Mouse (Mus musculus): ENCODE measurements around the gene Notch4. TPM values are rescaled to one million over a fixed set of nuclear protein-coding genes. Genes with fewer than 3 reads are reported as not detected.

Notch4 gene
- polyA plus RNA-seq, 1 experiment from 2014 or later = 8.7 TPM

- no peak overlapping the region for H3K9ac ChIP-seq
- H3K36me3 ChIP-seq = peaks cover 27% of the 10 kb centered on the region
- H3K27me3 ChIP-seq = no peaks in the 10 kb centered on the region
- H3K9me3 ChIP-seq (replicated peaks) = no peaks in the 10 kb centered on the region
- H3K4me3 ChIP-seq (replicated peaks) = peak overlapping the region; percentile 88; the same call in 1 of the 2 replicates
- peaks cover 65% of the 10 kb centered on the region for H3K4me1 ChIP-seq
- no peak overlapping the region for H3K27ac ChIP-seq
- H3K4me2 ChIP-seq = peak overlapping the region; percentile 81
- no peak for ATAC-seq (replicated peaks; ENCODE audit: low FRiP score)
- WGBS = 88% methylated on average over 12 of the region's 12 CpGs
Observed at GRCm38 (mm10) chr17:34601796-34602195, 37.7 kb downstream of the Notch4 start.

- Histone ChIP-seq H3K27me3 (no peaks in the 10 kb centered on the region), H3K36me3 (peaks cover 32% of the 10 kb centered on the region)
Observed at GRCm38 (mm10) chr17:34603375-34604060, 39.5 kb downstream of the Notch4 start, which contains the start of gene Rnf5. Rnf5 (minus strand) TSS chr17:34603690.

GRCm38 (mm10) chr17:34604061-34604508 lies 40.0 kb downstream of the Notch4 start, which contains the start of gene Agpat1:
Agpat1 (plus strand) TSS chr17:34604262.
- ATAC-seq (replicated peaks; ENCODE audit: low FRiP score) = peak; percentile 91
- no peaks in the 10 kb centered on the region for H3K27me3 ChIP-seq
- peak within 1 kb of the TSS; percentile 96 for H3K27ac ChIP-seq
- peaks cover 65% of the 10 kb centered on the region for H3K4me1 ChIP-seq
- H3K9ac ChIP-seq = peak within 1 kb of the TSS; percentile 96
- peaks cover 32% of the 10 kb centered on the region for H3K36me3 ChIP-seq
- H3K4me3 ChIP-seq (replicated peaks) = peak within 1 kb of the TSS; percentile 88
- under 1% methylated on average over 35 of the region's 35 CpGs for WGBS
- H3K9me3 ChIP-seq (replicated peaks) = no peaks in the 10 kb centered on the region
- H3K4me2 ChIP-seq = peak within 1 kb of the TSS; percentile 85

More at GRCm38 (mm10) chr17:34603375-34604060, 39.5 kb downstream of the Notch4 start, which contains the start of gene Rnf5:
- Histone ChIP-seq H3K9me3 (replicated peaks) (no peaks in the 10 kb centered on the region), H3K4me3 (replicated peaks) (peak within 1 kb of the TSS; percentile 88), H3K9ac (peak within 1 kb of the TSS; percentile 96), H3K4me1 (peaks cover 67% of the 10 kb centered on the region), H3K4me2 (peak within 1 kb of the TSS; percentile 85), H3K27ac (peak within 1 kb of the TSS; percentile 96)
- under 1% methylated on average over 30 of the region's 30 CpGs for WGBS
- ATAC-seq (replicated peaks; ENCODE audit: low FRiP score) = peak; percentile 95

- peak overlapping the region; percentile 96 for H3K27ac ChIP-seq
- peaks cover 31% of the 10 kb centered on the region for H3K36me3 ChIP-seq
- H3K4me3 ChIP-seq (replicated peaks) = peak overlapping the region; percentile 88
- no peak for ATAC-seq (replicated peaks; ENCODE audit: low FRiP score)
- H3K4me1 ChIP-seq = peaks cover 64% of the 10 kb centered on the region
- peak overlapping the region; percentile 85 for H3K4me2 ChIP-seq
- WGBS = 7% methylated on average over 24 of the region's 24 CpGs
- H3K27me3 ChIP-seq = no peaks in the 10 kb centered on the region
- H3K9ac ChIP-seq = peak overlapping the region; percentile 96
- H3K9me3 ChIP-seq (replicated peaks) = no peaks in the 10 kb centered on the region
Observed at GRCm38 (mm10) chr17:34604511-34605237, 40.6 kb downstream of the Notch4 start.

- H3K27ac ChIP-seq = peak overlapping the region; percentile 96
- no peaks in the 10 kb centered on the region for H3K9me3 ChIP-seq (replicated peaks)
- H3K27me3 ChIP-seq = no peaks in the 10 kb centered on the region
- H3K4me1 ChIP-seq = peaks cover 56% of the 10 kb centered on the region
- ATAC-seq (replicated peaks; ENCODE audit: low FRiP score) = peak; percentile 57
- WGBS = 0% methylated on average over 29 of the region's 30 CpGs
- peak overlapping the region; percentile 96 for H3K9ac ChIP-seq
- peak overlapping the region; percentile 88 for H3K4me3 ChIP-seq (replicated peaks)
- peak overlapping the region; percentile 85 for H3K4me2 ChIP-seq
- peaks cover 28% of the 10 kb centered on the region for H3K36me3 ChIP-seq
Observed at GRCm38 (mm10) chr17:34605609-34606008, 41.5 kb downstream of the Notch4 start.

GRCm38 (mm10) chr17:34606186-34607039 lies 42.3 kb downstream of the Notch4 start:
- no peaks in the 10 kb centered on the region for H3K27me3 ChIP-seq
- WGBS = 11% methylated on average over 32 of the region's 32 CpGs
- ATAC-seq (replicated peaks; ENCODE audit: low FRiP score) = no peak
- H3K9ac ChIP-seq = peak overlapping the region; percentile 96
- peak overlapping the region; percentile 88 for H3K4me3 ChIP-seq (replicated peaks)
- peaks cover 28% of the 10 kb centered on the region for H3K36me3 ChIP-seq
- peak overlapping the region; percentile 96 for H3K27ac ChIP-seq
- H3K4me2 ChIP-seq = peak overlapping the region; percentile 85
- H3K4me1 ChIP-seq = peaks cover 54% of the 10 kb centered on the region
- H3K9me3 ChIP-seq (replicated peaks) = no peaks in the 10 kb centered on the region

GRCm38 (mm10) chr17:34607997-34608396 lies 43.9 kb downstream of the Notch4 start:
- H3K9ac ChIP-seq = no peak overlapping the region
- H3K27ac ChIP-seq = peak overlapping the region; percentile 54
- no peak overlapping the region for H3K4me3 ChIP-seq (replicated peaks)
- H3K36me3 ChIP-seq = peaks cover 35% of the 10 kb centered on the region
- peaks cover 40% of the 10 kb centered on the region for H3K4me1 ChIP-seq
- H3K4me2 ChIP-seq = 0 out of 2 replicates have a peak overlapping the region, but pooled peaks have one; percentile 3
- no peak for ATAC-seq (replicated peaks; ENCODE audit: low FRiP score)
- 72% methylated on average over 7 of the region's 7 CpGs for WGBS
- H3K27me3 ChIP-seq = no peaks in the 10 kb centered on the region
- no peaks in the 10 kb centered on the region for H3K9me3 ChIP-seq (replicated peaks)

- no peak overlapping the region for H3K4me2 ChIP-seq
- peaks cover 29% of the 10 kb centered on the region for H3K4me1 ChIP-seq
- WGBS = 90% methylated on average over 8 of the region's 8 CpGs
- ATAC-seq (replicated peaks; ENCODE audit: low FRiP score) = no peak
- no peak overlapping the region for H3K4me3 ChIP-seq (replicated peaks)
- no peaks in the 10 kb centered on the region for H3K27me3 ChIP-seq
- H3K9me3 ChIP-seq (replicated peaks) = no peaks in the 10 kb centered on the region
- H3K36me3 ChIP-seq = peaks cover 64% of the 10 kb centered on the region
- H3K27ac ChIP-seq = no peak overlapping the region
- H3K9ac ChIP-seq = no peak overlapping the region
Observed at GRCm38 (mm10) chr17:34611050-34611449, 47.0 kb downstream of the Notch4 start.

- Histone ChIP-seq H3K4me3 (replicated peaks) (no peak overlapping the region), H3K9ac (no peak overlapping the region), H3K36me3 (peaks cover 75% of the 10 kb centered on the region), H3K27ac (no peak overlapping the region), H3K4me1 (peaks cover 11% of the 10 kb centered on the region), H3K27me3 (no peaks in the 10 kb centered on the region), H3K4me2 (no peak overlapping the region), H3K9me3 (replicated peaks) (no peaks in the 10 kb centered on the region)
- 83% methylated on average over 11 of the region's 11 CpGs for WGBS
- no peak for ATAC-seq (replicated peaks; ENCODE audit: low FRiP score)
Observed at GRCm38 (mm10) chr17:34613054-34613645, 49.1 kb downstream of the Notch4 start.

- ATAC-seq (replicated peaks; ENCODE audit: low FRiP score) = no peak
- WGBS = 89% methylated on average over 10 of the region's 10 CpGs
- Histone ChIP-seq H3K9ac (no peak overlapping the region), H3K4me1 (peaks cover 4% of the 10 kb centered on the region; the same call in 1 of the 2 replicates), H3K4me3 (replicated peaks) (no peak overlapping the region), H3K27ac (no peak overlapping the region), H3K4me2 (no peak overlapping the region), H3K27me3 (no peaks in the 10 kb centered on the region), H3K36me3 (peaks cover 76% of the 10 kb centered on the region), H3K9me3 (replicated peaks) (no peaks in the 10 kb centered on the region)
Observed at GRCm38 (mm10) chr17:34613830-34614229, 49.8 kb downstream of the Notch4 start.

- no peaks in the 10 kb centered on the region for H3K4me1 ChIP-seq
- peaks cover 89% of the 10 kb centered on the region for H3K36me3 ChIP-seq
- H3K27ac ChIP-seq = peak within 1 kb of the TSS; percentile 18; the same call in 1 of the 2 replicates
Observed at GRCm38 (mm10) chr17:34615871-34616270, 51.8 kb downstream of the Notch4 start, which contains the start of gene Egfl8. Egfl8 (minus strand) TSS chr17:34615971.

More at GRCm38 (mm10) chr17:34615871-34616270, 51.8 kb downstream of the Notch4 start, which contains the start of gene Egfl8:
- H3K4me2 ChIP-seq = no peak within 1 kb of the TSS
- no peaks in the 10 kb centered on the region for H3K27me3 ChIP-seq
- H3K4me3 ChIP-seq (replicated peaks) = no peak within 1 kb of the TSS
- no peaks in the 10 kb centered on the region for H3K9me3 ChIP-seq (replicated peaks)
- H3K9ac ChIP-seq = no peak within 1 kb of the TSS
- 71% methylated on average over 6 of the region's 6 CpGs for WGBS
- no peak for ATAC-seq (replicated peaks; ENCODE audit: low FRiP score)

Data from kidney, embryonic 15.5 days (tissue).